Mouse (Mus musculus): ENCODE results near the gene Amz2.

The Amz2 gene

GRCm38 (mm10) chr11:109456261-109456660, 30.5 kb downstream of the Amz2 start:
- in situ Hi-C loops (cut with MboI; ENCODE audit: low pct_unique_long_range_greater_than_20kb in 1 of 2, low sequenced_read_pairs in 2 of 2, unreplicated experiment in 1 of 2), result no loop called here

GRCm38 (mm10) chr11:109458165-109458564, 32.4 kb downstream of the Amz2 start:
- in situ Hi-C loops (cut with MboI; ENCODE audit: low pct_unique_long_range_greater_than_20kb in 1 of 2, low sequenced_read_pairs in 2 of 2, unreplicated experiment in 1 of 2), result no loop called here

- in situ Hi-C loops (cut with MboI; ENCODE audit: low pct_unique_long_range_greater_than_20kb in 1 of 2, low sequenced_read_pairs in 2 of 2, unreplicated experiment in 1 of 2), result no loop called here
Observed at GRCm38 (mm10) chr11:109460586-109460985, 34.8 kb downstream of the Amz2 start.

- in situ Hi-C loops (cut with MboI; ENCODE audit: low pct_unique_long_range_greater_than_20kb in 1 of 2, low sequenced_read_pairs in 2 of 2, unreplicated experiment in 1 of 2), result no loop called here
Observed at GRCm38 (mm10) chr11:109465068-109465467, 39.3 kb downstream of the Amz2 start.

GRCm38 (mm10) chr11:109466987-109467386, 41.2 kb downstream of the Amz2 start:
- in situ Hi-C loops (cut with MboI; ENCODE audit: low pct_unique_long_range_greater_than_20kb in 1 of 2, low sequenced_read_pairs in 2 of 2, unreplicated experiment in 1 of 2), result no loop called here

- in situ Hi-C loops (cut with MboI; ENCODE audit: low pct_unique_long_range_greater_than_20kb in 1 of 2, low sequenced_read_pairs in 2 of 2, unreplicated experiment in 1 of 2), result no loop called here
Observed at GRCm38 (mm10) chr11:109468133-109468532, 42.4 kb downstream of the Amz2 start.

- in situ Hi-C loops (cut with MboI; ENCODE audit: low pct_unique_long_range_greater_than_20kb in 1 of 2, low sequenced_read_pairs in 2 of 2, unreplicated experiment in 1 of 2), result no loop called here
Observed at GRCm38 (mm10) chr11:109470170-109470569, 44.4 kb downstream of the Amz2 start.

GRCm38 (mm10) chr11:109470921-109471861, 45.4 kb downstream of the Amz2 start:
- in situ Hi-C loops (cut with MboI; ENCODE audit: low pct_unique_long_range_greater_than_20kb in 1 of 2, low sequenced_read_pairs in 2 of 2, unreplicated experiment in 1 of 2), result no loop called here

- in situ Hi-C loops (cut with MboI; ENCODE audit: low pct_unique_long_range_greater_than_20kb in 1 of 2, low sequenced_read_pairs in 2 of 2, unreplicated experiment in 1 of 2), result no loop called here
Observed at GRCm38 (mm10) chr11:109472171-109472691, 46.5 kb downstream of the Amz2 start.

- in situ Hi-C loops (cut with MboI; ENCODE audit: low pct_unique_long_range_greater_than_20kb in 1 of 2, low sequenced_read_pairs in 2 of 2, unreplicated experiment in 1 of 2), result no loop called here
Observed at GRCm38 (mm10) chr11:109472821-109473170, 47.0 kb downstream of the Amz2 start.

- in situ Hi-C loops (cut with MboI; ENCODE audit: low pct_unique_long_range_greater_than_20kb in 1 of 2, low sequenced_read_pairs in 2 of 2, unreplicated experiment in 1 of 2), result no loop called here
Observed at GRCm38 (mm10) chr11:109473171-109474085, 47.7 kb downstream of the Amz2 start, which contains the start of the genes Arsg and Slc16a6. TSS of gene Arsg (plus strand) at chr11:109473374. TSS of gene Slc16a6 (minus strand) at chr11:109473598.

- in situ Hi-C loops (cut with MboI; ENCODE audit: low pct_unique_long_range_greater_than_20kb in 1 of 2, low sequenced_read_pairs in 2 of 2, unreplicated experiment in 1 of 2), result no loop called here
Observed at GRCm38 (mm10) chr11:109474086-109474742, 48.5 kb downstream of the Amz2 start.

GRCm38 (mm10) chr11:109474836-109475235, 49.1 kb downstream of the Amz2 start:
- in situ Hi-C loops (cut with MboI; ENCODE audit: low pct_unique_long_range_greater_than_20kb in 1 of 2, low sequenced_read_pairs in 2 of 2, unreplicated experiment in 1 of 2), result no loop called here

GRCm38 (mm10) chr11:109475717-109476116, 50.0 kb downstream of the Amz2 start:
- in situ Hi-C loops (cut with MboI; ENCODE audit: low pct_unique_long_range_greater_than_20kb in 1 of 2, low sequenced_read_pairs in 2 of 2, unreplicated experiment in 1 of 2), result no loop called here

GRCm38 (mm10) chr11:109476241-109476640, 50.5 kb downstream of the Amz2 start:
- in situ Hi-C loops (cut with MboI; ENCODE audit: low pct_unique_long_range_greater_than_20kb in 1 of 2, low sequenced_read_pairs in 2 of 2, unreplicated experiment in 1 of 2), result no loop called here

- in situ Hi-C loops (cut with MboI; ENCODE audit: low pct_unique_long_range_greater_than_20kb in 1 of 2, low sequenced_read_pairs in 2 of 2, unreplicated experiment in 1 of 2), result no loop called here
Observed at GRCm38 (mm10) chr11:109476653-109477052, 50.9 kb downstream of the Amz2 start.

GRCm38 (mm10) chr11:109477606-109478380, 52.0 kb downstream of the Amz2 start:
- in situ Hi-C loops (cut with MboI; ENCODE audit: low pct_unique_long_range_greater_than_20kb in 1 of 2, low sequenced_read_pairs in 2 of 2, unreplicated experiment in 1 of 2), result no loop called here
